Mouse (Mus musculus) neutrophil, adult 5-6 weeks (primary cell): ENCODE results near the gene Tada3. TPM values are rescaled to one million over a fixed set of nuclear protein-coding genes. Genes with fewer than 3 reads are reported as not detected.
"Not testable (repeated sequence)": the region's sequence is repeated elsewhere in the genome, so short reads cannot be mapped to it uniquely, and the experiment has no call there.

Source experiments
- ATAC-seq: fragments of 151-379, 151-347 bp; 2 replicates; pipeline ENCODE4 v1.8.0; 2017; ENCODE audit warnings: mild to moderate bottlenecking, moderate TSS enrichment; ENCODE audit not compliant: insufficient number of reproducible peaks, poor library complexity, low FRiP score, severe bottlenecking; ENCODE audit errors: extremely low read depth
- total RNA-seq: library from RNA; stranded (forward); fragments of 200-1000 nt; gene quantifications from 2 replicates; pipeline ENCODE4 v1.2.3, GENCODE M21; 2017

The Tada3 gene
- total RNA-seq, 1 experiment from 2014 or later, result 27.2 TPM

DNA sequence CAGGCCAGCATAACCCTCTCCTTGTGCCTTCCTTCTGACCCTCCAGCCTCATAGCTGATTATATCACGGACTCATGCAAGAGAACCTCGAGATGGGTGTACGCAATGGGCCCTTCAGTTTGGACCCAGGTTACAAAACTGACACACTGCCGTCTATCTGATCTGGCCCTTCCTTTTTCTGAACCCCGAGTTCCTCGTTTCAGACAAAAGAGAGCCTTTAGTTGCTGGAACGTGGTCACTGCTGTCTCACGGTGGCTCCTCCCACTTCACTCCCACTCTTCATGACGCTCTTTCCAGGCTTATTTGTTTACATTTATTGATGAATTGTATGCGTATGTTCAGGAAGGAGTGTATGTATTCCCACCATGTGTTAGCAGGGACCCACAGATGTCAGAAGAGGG lies 26.0 kb downstream of the Tada3 start:
- peak; percentile 44; the same call in 1 of the 2 replicates for ATAC-seq

DNA sequence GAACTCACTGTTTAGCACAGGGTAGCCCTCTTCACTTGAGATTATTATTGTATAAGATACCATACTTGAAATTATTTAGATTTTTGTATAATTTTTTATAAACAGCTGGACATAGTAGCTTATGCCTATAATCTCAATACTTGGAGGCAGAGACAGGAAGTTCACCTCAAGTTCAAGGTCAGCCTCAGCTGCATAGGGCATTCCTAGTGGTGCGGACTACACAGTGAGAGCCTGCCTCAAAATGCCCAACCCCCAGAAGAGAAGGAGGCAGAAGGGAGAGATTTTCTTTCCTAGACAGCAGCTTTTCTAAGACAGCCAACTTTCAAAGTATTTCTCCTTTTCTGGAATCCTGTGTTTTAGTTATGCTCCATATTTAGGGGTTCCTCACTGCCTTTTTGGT lies 26.5 kb downstream of the Tada3 start:
- no peak for ATAC-seq

DNA sequence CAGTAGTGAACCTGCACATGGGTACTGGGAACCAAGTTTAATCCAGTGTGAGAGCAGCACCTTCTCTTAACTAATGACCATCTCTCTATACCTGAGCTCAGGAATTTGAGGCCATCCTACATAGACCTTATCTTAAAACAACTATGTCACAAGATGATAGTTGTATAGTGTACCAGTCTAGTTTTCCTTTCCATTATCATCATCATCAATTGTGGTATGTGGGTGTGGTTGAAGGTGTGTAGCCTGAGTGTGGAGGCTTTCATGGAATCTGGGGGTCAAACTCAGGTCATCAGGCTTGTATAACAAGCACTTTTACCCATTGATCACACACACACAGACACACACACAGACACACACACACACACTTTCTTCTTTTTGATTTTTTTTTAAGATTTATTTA lies 27.1 kb downstream of the Tada3 start:
- ATAC-seq, result no peak

DNA sequence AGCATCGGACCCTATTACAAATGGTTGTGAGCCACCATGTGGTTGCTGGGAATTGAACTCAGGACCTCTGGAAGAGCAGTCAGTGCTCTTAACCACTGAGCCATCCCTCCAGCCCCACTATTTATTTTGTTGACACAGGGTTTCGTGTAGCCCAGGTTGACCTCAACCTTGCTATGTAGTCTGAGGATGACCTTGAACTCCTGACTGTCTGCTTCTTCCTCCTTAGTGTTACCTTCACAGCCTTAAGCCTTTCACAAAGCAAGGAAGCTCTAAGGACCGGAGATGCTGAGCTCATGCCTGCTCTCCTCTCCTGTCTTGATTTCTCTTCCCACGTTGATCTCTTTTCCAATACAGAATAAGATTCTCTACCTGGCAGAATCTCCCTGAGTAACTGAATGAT lies 30.8 kb downstream of the Tada3 start:
- ATAC-seq, result no peak

DNA sequence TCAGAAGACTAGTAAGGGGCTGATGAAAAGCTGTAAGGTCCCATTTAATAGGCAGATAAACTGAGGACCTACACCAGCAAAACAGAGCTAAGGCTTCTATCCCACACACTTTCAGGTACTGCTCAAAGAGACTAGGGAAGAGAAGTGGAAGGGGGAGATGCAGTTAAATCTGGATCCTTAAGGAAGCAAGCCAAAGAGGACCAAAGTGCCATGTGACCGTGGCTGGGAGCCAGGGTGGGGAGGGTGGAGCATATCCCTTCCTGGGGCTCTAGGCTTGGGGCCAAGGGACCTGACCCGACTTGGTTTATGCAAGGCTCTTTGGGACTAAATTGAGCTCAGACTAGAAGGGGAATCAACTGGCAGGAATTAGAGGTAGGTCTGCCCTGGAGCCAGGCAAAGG lies 33.4 kb downstream of the Tada3 start:
- no peak for ATAC-seq

DNA sequence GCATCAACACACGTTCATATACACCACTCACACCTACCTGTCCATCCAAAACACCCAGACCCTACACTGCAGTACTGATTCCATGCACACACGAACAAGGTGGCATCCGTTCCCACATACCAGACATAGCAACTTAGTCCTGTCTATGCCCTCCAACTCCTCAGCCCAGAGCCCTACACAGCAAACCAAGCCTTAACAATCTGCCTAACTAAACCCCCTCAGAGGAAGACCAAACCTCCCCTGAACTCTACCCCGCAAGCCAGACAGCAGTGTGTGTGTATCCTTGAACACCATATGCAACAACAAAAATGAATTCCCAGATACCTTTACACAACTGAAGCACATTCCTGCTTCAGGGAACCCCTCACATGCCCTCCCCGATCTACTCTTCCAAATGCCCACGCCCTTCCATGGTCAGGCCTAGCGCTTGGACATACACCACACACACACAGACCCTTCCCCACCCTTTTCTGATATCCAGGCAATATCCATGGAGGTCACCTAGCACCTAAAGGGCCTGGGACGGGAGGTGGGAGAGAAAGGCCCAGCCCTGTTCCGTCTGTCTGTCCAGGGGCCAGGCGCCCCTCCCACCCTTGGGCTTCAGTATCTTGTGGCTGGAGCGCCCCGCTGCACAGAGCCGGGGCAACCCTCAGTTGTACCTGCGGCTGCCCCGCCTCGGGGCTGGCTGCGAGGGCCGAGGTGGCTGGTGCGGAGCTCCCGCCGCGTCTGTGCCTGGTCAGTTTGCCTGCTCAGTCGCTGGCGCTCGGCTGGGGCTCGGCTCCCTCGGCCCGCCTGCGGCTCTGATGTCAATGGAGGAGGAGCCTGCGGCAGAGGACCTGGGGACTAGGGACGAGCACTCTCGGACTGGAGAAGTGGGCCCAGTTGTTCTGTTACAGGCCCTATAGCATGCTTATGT lies 34.2 kb downstream of the Tada3 start, which contains the start of gene Camk1:
TSS of gene Camk1 (minus strand) at position 808 of the 916 bp plus-strand sequence.
- peak; percentile 67 for ATAC-seq

DNA sequence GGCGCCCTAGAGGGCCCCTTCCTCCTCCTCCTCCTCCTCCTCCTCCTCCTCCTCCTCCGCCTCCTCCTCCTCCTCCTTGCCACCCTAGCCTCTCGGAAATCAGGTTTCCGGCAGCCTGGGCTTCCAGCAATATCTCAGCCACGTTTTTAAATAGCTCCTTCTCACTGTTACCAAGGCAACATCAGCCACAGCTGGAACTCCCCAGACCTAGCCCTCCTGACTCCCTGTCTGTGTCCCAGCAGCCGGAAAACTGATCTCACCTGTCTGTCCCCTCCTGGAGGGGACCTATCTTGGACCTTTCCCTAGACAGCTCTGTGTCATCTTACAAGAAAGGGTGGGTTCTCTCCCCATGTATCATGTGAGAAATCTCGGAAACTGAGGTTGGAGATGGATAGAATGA lies 35.4 kb downstream of the Tada3 start:
- ATAC-seq, result no peak

DNA sequence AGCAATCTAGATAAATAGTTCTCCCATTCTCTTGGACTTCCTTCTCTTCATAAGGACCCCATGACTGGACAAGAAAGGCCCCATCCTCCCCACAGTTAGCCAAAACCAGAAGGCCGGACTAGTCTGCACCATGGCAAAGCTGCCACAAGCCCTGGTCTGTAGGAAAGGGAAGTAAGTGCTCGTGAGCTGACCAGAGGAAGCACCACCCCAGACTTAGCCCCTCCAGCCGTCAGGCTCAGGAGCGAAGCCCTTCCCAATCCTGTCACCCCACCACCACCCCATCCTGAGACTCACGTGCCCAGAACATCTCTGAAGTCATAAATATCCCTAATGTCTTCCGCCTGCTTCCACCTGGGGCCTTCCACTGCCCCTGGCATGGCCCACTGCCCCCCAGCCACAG lies 36.1 kb downstream of the Tada3 start:
- ATAC-seq, result no peak

DNA sequence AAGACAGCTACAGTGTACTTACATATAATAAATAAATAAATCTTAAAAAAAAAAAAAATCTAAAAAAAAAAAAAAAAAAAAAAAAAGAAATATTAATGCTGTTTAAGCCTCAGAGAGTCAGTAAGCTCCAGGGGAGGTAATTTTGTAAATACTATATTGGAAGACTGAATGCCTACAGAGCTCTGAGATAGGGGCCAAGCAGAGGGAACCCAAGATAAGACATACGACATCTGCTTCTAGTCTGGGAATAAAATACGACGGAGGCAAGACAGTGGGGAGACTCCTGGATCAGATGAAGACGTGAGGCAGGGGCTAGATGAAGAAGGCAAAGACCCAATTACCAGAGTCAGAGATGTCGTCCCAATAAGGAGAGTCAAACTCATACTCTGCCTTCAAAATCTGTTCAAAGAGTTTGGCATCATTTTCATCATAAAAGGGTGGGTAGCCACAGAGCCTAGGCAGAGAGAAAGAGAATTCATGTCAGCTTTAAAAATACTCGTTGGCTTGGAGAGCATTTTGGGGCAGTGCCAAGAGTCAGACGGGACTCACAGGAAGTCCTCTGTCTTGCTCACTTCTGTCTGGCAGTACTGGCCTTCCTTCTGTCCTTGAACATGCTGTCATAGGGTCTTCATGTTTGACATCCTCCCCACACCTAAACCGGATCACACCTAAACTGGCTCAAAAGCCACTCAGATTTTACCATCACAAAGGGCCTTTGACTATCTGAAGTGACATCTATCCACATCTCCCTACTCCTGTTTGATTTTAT lies 40.6 kb downstream of the Tada3 start:
- no peak for ATAC-seq

DNA sequence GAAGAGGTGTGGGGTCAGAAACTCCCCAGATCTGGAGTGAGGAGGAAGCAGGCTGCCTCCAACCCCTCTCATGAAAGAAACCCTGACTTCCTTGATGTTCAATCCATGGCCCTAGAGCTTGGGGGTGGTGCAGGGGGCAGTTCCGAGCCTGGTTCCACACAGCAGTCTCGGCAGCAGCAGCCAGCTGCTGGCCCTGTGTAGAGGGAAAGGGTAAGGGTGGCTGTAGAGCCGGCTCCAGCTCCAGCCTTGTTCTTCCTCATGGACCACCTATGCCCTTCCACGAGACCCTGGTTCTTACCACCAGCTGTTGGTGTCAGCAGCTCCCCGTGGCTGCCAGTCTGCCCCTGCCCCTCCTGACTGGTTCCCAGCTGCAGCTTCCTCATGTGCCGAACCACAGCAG lies 43.5 kb downstream of the Tada3 start:
- ATAC-seq, result no peak

DNA sequence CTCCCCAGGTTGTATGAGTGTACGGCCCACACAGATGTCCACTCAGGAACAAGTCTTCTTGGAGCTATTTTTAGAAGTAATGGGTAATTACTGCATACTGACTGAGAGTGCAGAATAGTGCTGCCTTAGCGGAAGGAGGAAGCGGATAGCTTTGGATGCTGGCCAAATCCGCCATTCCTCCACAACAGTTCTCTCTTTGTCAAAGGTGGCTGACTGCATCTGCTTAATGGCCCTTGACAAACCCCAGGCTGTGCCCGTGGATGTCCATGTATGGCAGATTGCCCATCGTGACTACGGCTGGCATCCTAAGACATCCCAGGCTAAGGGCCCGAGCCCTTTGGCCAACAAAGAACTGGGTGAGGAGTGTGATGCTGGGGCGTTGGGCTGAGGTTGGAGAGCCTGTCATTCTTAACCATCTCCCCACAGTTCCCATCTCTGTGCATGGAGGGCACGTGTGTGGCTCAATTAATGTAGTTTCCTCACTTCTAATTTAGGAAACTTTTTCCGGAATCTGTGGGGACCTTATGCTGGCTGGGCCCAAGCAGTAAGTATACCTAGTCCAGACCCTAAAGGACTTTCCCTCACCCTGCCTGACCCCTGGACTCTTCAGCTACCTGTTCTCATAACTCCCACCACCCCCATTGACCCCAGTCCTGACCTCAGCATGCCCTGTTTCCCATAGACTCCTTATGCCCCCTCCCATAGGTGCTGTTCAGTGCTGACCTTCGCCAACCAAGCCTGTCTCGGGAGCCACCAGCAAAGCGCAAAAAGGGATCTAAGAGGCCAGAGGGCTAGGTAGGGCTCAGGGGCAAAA lies 44.3 kb downstream of the Tada3 start:
- no peak for ATAC-seq

DNA sequence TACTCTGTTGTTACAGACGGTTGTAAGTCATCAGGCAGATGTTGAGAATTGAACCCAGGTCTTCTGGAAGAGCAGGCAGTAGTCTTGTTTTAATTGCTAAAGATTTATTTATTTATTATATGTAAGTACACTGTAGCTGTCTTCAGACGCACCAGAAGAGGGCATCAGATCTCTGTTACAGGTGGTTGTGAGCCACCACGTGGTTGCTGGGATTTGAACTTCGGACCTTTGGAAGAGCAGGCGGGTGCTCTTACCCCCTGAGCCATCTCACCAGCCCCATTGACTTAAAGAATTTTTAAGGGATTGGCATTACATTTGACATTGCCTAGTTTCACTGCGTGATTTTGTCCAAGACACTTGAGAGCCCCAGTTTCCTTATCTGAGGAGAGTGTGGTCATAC lies 44.9 kb downstream of the Tada3 start:
- ATAC-seq, result not testable (repeated sequence)

DNA sequence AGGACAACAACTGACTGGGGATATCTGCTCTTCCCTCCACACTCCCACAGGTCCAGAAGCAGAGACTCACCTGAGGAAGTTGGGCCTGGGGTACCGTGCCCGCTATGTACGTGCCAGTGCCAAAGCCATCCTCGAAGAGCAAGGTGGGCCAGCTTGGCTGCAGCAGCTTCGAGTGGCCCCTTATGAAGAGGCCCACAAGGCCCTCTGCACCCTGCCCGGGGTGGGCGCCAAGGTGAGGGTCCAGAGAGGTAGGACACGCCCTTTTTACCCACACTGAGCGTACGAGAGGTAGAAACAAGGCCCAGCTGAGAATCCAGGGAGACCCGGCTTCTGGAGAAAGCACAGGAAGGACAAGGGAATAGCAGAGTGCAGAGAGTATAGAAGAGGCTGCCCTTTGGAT lies 46.0 kb downstream of the Tada3 start:
- no peak for ATAC-seq

DNA sequence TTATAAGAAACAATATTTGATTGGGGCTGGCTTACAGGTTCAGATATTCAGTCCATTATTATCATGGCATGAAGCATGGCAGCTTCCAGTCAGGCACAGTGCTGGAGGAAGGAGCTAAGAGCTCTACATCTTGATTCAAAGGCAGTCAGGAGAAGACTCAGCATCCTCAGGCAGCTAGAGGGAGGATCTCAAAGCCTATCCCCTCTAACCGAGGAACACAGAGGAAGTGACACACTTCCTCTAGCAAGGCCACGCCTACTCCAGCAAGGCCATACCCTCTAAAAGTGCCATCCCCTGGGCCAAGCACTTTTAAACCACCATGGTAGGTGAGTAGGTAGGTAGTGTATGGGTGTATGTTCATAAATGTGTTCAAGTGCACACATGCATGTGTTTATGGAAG lies 47.1 kb downstream of the Tada3 start:
- ATAC-seq, result peak; percentile 51; the same call in 1 of the 2 replicates

DNA sequence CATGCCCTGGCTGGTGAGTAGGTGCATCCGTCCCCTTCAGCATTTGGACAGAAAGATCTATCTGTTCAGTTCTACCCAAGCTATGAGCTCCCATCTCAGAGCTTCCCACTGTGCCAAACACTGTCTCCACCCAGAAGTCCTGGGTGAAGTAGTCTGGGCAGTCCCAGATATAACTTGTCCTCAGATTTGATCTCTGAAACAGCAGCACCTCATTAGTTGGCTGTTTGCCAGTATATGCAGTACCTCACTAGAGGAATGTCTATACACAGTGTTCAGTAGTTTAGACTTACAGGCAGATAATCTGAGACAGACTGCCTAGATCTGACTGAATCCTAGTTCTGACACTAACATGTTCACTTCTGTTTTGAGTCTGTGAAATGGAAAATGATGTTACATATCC lies 48.3 kb downstream of the Tada3 start:
- ATAC-seq, result no peak

DNA sequence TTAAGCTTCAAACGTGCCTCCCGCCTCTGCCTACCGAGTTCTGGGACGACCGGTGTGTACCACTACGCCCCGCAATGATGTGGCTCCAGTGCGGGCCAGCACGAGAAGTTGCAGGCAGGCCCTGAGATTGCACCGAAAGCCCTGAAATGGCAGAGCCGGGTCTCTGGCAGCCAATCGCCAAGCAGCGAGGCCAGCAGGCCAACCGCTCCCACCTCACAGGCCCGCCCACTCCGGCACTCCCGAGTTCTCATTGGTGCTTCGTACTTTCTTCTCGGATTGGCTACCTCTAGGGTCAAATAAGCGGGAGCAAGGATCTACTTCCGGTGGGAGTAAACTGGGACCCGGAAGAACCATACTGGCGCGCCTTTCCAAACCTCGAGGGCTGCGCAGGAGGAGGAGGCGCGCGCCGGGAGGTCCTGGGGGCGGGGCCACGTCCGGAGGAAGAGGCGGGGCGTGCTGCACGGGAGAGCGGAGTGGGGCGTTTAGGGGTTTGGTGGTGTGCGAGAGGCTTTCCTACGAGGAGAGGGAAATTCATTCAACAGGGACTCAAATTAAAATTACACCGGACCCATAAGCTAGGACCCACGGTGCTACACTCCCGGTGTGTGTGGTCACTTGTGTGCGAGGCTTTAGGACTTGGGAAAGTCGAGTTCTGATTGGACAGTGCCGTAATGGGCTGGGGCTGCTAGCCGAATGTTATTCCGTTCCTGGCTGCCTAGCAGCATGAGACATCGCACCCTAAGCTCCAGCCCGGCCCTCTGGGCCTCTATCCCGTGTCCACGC lies 51.0 kb downstream of the Tada3 start, which contains the start of gene Ogg1:
TSS of gene Ogg1 (plus strand) at position 440 of the 783 bp plus-strand sequence.
- ATAC-seq, result peak; percentile 92
